Mouse (Mus musculus): ENCODE measurements around the gene Aig1.
"Not testable (repeated sequence)": the region's sequence is repeated elsewhere in the genome, so short reads cannot be mapped to it uniquely, and the experiment has no call there.

GRCm38 (mm10) chr10:13892762-13893161, 24.0 kb upstream of the Aig1 start:
- not testable (repeated sequence) for TF ChIP-seq GATA1, TAL1 (IDR thresholded peaks at IDR 0.05; ENCODE audit: low read length)

Measured in erythroblast, embryonic 14.5 days (primary cell).